Mouse (Mus musculus) liver, adult 2 months (tissue): ENCODE data around the gene Pts.

Source experiments
- CTCF ChIP-seq: fragments of 200-500 bp; IDR thresholded peaks from 2 replicates; pipeline ENCODE4 v1.5.1; 2011; ENCODE audit warnings: low read depth, low read length, control low read depth
- POLR2A ChIP-seq: fragments of 200-500 bp; IDR thresholded peaks from 2 replicates; pipeline ENCODE4 v1.6.1; 2011; ENCODE audit warnings: low read length, control low read depth; ENCODE audit not compliant: insufficient read depth; ENCODE audit errors: extremely low read depth

DNA sequence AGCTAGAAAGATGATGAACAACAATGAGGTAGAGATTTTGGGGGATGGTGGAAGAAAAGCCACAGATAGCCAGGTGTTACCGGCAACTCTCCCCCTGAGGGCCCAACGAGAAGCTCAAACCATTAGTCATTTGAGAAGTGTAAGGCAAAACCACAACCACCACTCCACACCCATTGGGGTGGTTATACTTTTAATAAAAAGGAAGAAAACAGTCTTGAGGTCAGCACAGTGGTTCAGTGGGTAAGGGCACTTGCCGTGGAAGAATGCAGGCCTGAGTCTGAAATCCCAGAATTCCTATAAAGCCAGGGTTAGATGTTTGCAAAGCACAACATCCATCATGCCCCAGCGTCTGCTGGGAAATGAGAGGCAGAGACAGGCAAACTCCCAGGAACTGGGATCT is 8.8 kb upstream of the Pts start:
- no peak for TF ChIP-seq POLR2A
- TF ChIP-seq CTCF: no peak
